Comparison of ENCODE assay signal across 8 mouse cellular contexts in the genomic region with DNA sequence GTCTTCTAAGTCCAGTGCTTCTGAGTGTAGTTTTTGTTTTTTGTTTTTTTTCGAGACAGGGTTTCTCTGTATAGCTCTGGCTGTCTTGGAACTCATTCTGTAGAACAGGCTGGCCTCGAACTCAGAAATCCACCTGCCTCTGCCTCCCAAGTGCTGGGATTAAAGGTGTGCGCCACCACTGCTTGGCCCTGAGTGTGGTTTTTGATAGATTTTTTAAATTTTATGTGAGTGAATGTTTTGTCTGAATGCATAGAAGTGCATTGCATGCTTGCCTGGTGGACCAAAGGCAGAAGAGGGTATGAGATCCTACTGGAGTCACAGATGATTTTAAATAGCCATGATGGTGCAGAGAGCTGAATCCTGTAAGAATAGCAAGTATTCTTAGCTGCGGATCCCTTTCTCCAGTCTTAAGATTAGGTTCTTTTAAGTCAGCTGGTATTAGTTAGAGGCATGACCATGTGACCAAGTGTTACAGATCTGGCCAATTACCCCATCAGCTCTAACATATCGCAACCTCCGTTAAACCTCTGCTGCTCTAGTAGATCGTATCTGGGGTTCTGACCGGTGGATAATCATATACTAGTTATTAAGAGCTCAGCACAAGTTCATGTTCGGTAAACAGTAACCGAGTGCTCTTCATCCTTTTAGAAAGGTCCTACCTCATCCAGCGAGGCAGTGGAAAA. TPM values are rescaled to one million over a fixed set of nuclear protein-coding genes. Genes with fewer than 3 reads are reported as not detected.
DNase-seq lines count a peak whose midpoint lies in the region; ATAC-seq and TF ChIP-seq lines count a peak whose summit lies in the region.

No protein-coding gene starts in this region.

- H3K27ac ChIP-seq in cerebellum, adult 2 months (ENCODE audit: insufficient read depth, low read length), result peak overlapping the region; percentile 50; the same call in 1 of the 2 replicates
- peak overlapping the region; percentile 86 for H3K27ac ChIP-seq in liver, embryonic 11.5 days (ENCODE audit: low read depth, low read length)
- H3K27ac ChIP-seq in stomach, embryonic 16.5 days (ENCODE audit: low read length), result peak overlapping the region; percentile 92

- 21% methylated on average over 11 of the region's 11 CpGs for WGBS in cerebellum, adult 2 months
- WGBS in liver, embryonic 11.5 days, result 21% methylated on average over 11 of the region's 11 CpGs
- 19% methylated on average over 11 of the region's 11 CpGs for WGBS in stomach, embryonic 16.5 days

- H3K9me3 ChIP-seq in liver, embryonic 11.5 days (ENCODE audit: control insufficient read depth, low read length), result no peaks in the 10 kb centered on the region
- H3K9me3 ChIP-seq in stomach, embryonic 16.5 days (replicated peaks; ENCODE audit: control insufficient read depth, low read length), result no peaks in the 10 kb centered on the region

- no peak for ATAC-seq in cerebellum, adult (ENCODE audit: insufficient number of reproducible peaks, low FRiP score, low TSS enrichment)
- peak; percentile 1; the same call in 1 of the 2 replicates for ATAC-seq in liver, embryonic 11.5 days (replicated peaks; ENCODE audit: low FRiP score)
- no peak for ATAC-seq in stomach, embryonic 16.5 days (ENCODE audit: insufficient read depth, low FRiP score)

- no peak for TF ChIP-seq CTCF in cerebellum, adult 2 months (IDR thresholded peaks at IDR 0.05; ENCODE audit: borderline replicate concordance, insufficient read depth, low read depth, low read length)
- TF ChIP-seq CTCF in C2C12 (IDR thresholded peaks at IDR 0.05; ENCODE audit: control insufficient read depth, insufficient read depth, insufficient read length), result no peak

- TF ChIP-seq POLR2A in cerebellum, adult 2 months (IDR thresholded peaks at IDR 0.05; ENCODE audit: borderline replicate concordance, insufficient read depth, low read length), result no peak

- no peaks in the 10 kb centered on the region for H3K27me3 ChIP-seq in cerebellum, adult 2 months (ENCODE audit: control insufficient read depth, insufficient read depth, low read length)
- no peaks in the 10 kb centered on the region for H3K27me3 ChIP-seq in C2C12 (ENCODE audit: control insufficient read depth, insufficient read depth, insufficient read length)
- no peaks in the 10 kb centered on the region for H3K27me3 ChIP-seq in liver, embryonic 11.5 days (replicated peaks; ENCODE audit: control insufficient read depth, insufficient read depth, low read length)
- no peaks in the 10 kb centered on the region for H3K27me3 ChIP-seq in stomach, embryonic 16.5 days (ENCODE audit: control insufficient read depth, insufficient read depth, low read length)

- H3K79me2 ChIP-seq in C2C12 (ENCODE audit: control insufficient read depth, insufficient read depth), result no peaks in the 10 kb centered on the region

- peak overlapping the region; percentile 66 for H3K9ac ChIP-seq in liver, embryonic 11.5 days (ENCODE audit: low read depth, low read length)
- peak overlapping the region; percentile 85 for H3K9ac ChIP-seq in stomach, embryonic 16.5 days (ENCODE audit: low read length)

- no peaks in the 10 kb centered on the region for H3K36me3 ChIP-seq in C2C12 (ENCODE audit: control insufficient read depth, insufficient read depth)
- H3K36me3 ChIP-seq in liver, embryonic 11.5 days (ENCODE audit: control insufficient read depth, insufficient read depth, low read length), result no peaks in the 10 kb centered on the region
- no peaks in the 10 kb centered on the region for H3K36me3 ChIP-seq in stomach, embryonic 16.5 days (ENCODE audit: control insufficient read depth, insufficient read depth, low read length)

- peak overlapping the region; percentile 86 for H3K4me2 ChIP-seq in liver, embryonic 11.5 days
- H3K4me2 ChIP-seq in stomach, embryonic 16.5 days (ENCODE audit: low read depth, low read length), result peak overlapping the region; percentile 83

- H3K4me1 ChIP-seq in cerebellum, adult 2 months (ENCODE audit: control insufficient read depth, insufficient read depth, low read length), result peaks cover 4% of the 10 kb centered on the region; the same call in 1 of the 2 replicates
- peaks cover 40% of the 10 kb centered on the region for H3K4me1 ChIP-seq in liver, embryonic 11.5 days (replicated peaks; ENCODE audit: control insufficient read depth, insufficient read depth, low read length)
- H3K4me1 ChIP-seq in stomach, embryonic 16.5 days (ENCODE audit: control insufficient read depth, insufficient read depth, low read length), result peaks cover 26% of the 10 kb centered on the region

- DNase-seq in cerebellum, adult 2 months, result no peak
- DNase-seq in fibroblast of lung, adult 2 months (ENCODE audit: low read depth), result peak; percentile 42
- DNase-seq in liver, embryonic 11.5 days (ENCODE audit: low spot score), result no peak
- DNase-seq in gastrocnemius, adult 18-20 months (ENCODE audit: low spot score), result no peak
- no peak for DNase-seq in left cerebral cortex, adult 11 months (ENCODE audit: low spot score)

- H3K79me3 ChIP-seq in C2C12 (ENCODE audit: low read depth), result no peaks in the 10 kb centered on the region

- peak overlapping the region; percentile 74 for H3K4me3 ChIP-seq in cerebellum, adult 2 months (replicated peaks; ENCODE audit: insufficient read depth, low read depth, low read length)
- H3K4me3 ChIP-seq in C2C12 (ENCODE audit: insufficient read depth, poor library complexity, severe bottlenecking), result peak overlapping the region; percentile 39
- H3K4me3 ChIP-seq in liver, embryonic 11.5 days (ENCODE audit: low read depth, low read length), result peak overlapping the region; percentile 59
- peak overlapping the region; percentile 63 for H3K4me3 ChIP-seq in stomach, embryonic 16.5 days (replicated peaks; ENCODE audit: low read length)

- peak overlapping the region; percentile 45 for H3ac ChIP-seq in C2C12 (ENCODE audit: control insufficient read depth, insufficient read length, low read depth)

TF ChIP-seq in C2C12, 6 proteins besides CTCF, POLR2A, EP300 and RAD21:
- no peak for TF ChIP-seq MAX (IDR thresholded peaks at IDR 0.05)
- peak; percentile 14 for TF ChIP-seq CEBPB (IDR thresholded peaks at IDR 0.05; ENCODE audit: low read depth)
- no peak for TF ChIP-seq FOSL1 (IDR thresholded peaks at IDR 0.05; ENCODE audit: insufficient read depth, low read length, poor library complexity, severe bottlenecking)
- TF ChIP-seq MYOD1 (IDR thresholded peaks at IDR 0.05; ENCODE audit: control insufficient read depth, insufficient read length, low read depth), result no peak
- peak; percentile 82 for TF ChIP-seq USF1 (IDR thresholded peaks at IDR 0.05; ENCODE audit: low read depth)

RNA-seq across cellular contexts. Expression of gene Mgat1, which starts 0.9 kb away (rescaled TPM):
- 56.4 and 61.2 TPM in 2 replicates for polyA plus RNA-seq in cerebellum, adult 2 months (2012; rRNA removed)
- 44.5 TPM for polyA plus RNA-seq in C2C12 (2012; fragmentation: generic; extraction: Trizol)
- polyA plus RNA-seq in liver, embryonic 11.5 days (2014; fragmentation: Nextera tagmentation; extraction: Ambion mirVana), result 41.7 and 43.3 TPM in 2 replicates
- 65.9 and 70.1 TPM in 2 replicates for polyA plus RNA-seq in stomach, embryonic 16.5 days (2015; fragmentation: Nextera tagmentation; extraction: Ambion mirVana)
- 10 to 100 TPM; 41.0 to 49.9 TPM for total RNA-seq in gastrocnemius, adult 18-20 months (2021)

RNA-seq across cellular contexts. Expression of gene Olfr1393, which starts 35.0 kb away (rescaled TPM):
- polyA plus RNA-seq in cerebellum, adult 2 months (2012; rRNA removed), result 0.08 TPM in 1 of 2 replicates, not detected in the other
- not detected for polyA plus RNA-seq in C2C12 (2012; fragmentation: generic; extraction: Trizol)
- 0.13 TPM in 1 of 2 replicates, not detected in the other for polyA plus RNA-seq in liver, embryonic 11.5 days (2014; fragmentation: Nextera tagmentation; extraction: Ambion mirVana)
- polyA plus RNA-seq in stomach, embryonic 16.5 days (2015; fragmentation: Nextera tagmentation; extraction: Ambion mirVana), result 0.10 TPM in 1 of 2 replicates, not detected in the other
- total RNA-seq in gastrocnemius, adult 18-20 months (2021), result under 1 TPM in 1 of 2 experiments, not detected in 1; 0.09 TPM

RNA-seq across cellular contexts. Expression of gene Zfp62, which starts 40.0 kb away (rescaled TPM):
- 22.6 and 24.6 TPM in 2 replicates for polyA plus RNA-seq in cerebellum, adult 2 months (2012; rRNA removed)
- 3.3 TPM for polyA plus RNA-seq in C2C12 (2012; fragmentation: generic; extraction: Trizol)
- polyA plus RNA-seq in liver, embryonic 11.5 days (2014; fragmentation: Nextera tagmentation; extraction: Ambion mirVana), result 30.9 and 32.2 TPM in 2 replicates
- polyA plus RNA-seq in stomach, embryonic 16.5 days (2015; fragmentation: Nextera tagmentation; extraction: Ambion mirVana), result 30.3 and 32.9 TPM in 2 replicates
- total RNA-seq in gastrocnemius, adult 18-20 months (2021), result 10 to 100 TPM; 27.4 to 28.3 TPM

RNA-seq across cellular contexts. Expression of gene Olfr1392, which starts 42.0 kb away (rescaled TPM):
- polyA plus RNA-seq in cerebellum, adult 2 months (2012; rRNA removed), result 0.08 and 0.15 TPM in 2 replicates
- not detected for polyA plus RNA-seq in C2C12 (2012; fragmentation: generic; extraction: Trizol)
- not detected in 2 replicates for polyA plus RNA-seq in liver, embryonic 11.5 days (2014; fragmentation: Nextera tagmentation; extraction: Ambion mirVana)
- 0.08 TPM in 1 of 2 replicates, not detected in the other for polyA plus RNA-seq in stomach, embryonic 16.5 days (2015; fragmentation: Nextera tagmentation; extraction: Ambion mirVana)
- not detected for total RNA-seq in gastrocnemius, adult 18-20 months (2021)

RNA-seq across cellular contexts. Expression of gene Btnl9, which starts 56.1 kb away (rescaled TPM):
- polyA plus RNA-seq in cerebellum, adult 2 months (2012; rRNA removed), result 0.11 TPM in 1 of 2 replicates, not detected in the other
- polyA plus RNA-seq in C2C12 (2012; fragmentation: generic; extraction: Trizol), result not detected
- 2.0 and 2.2 TPM in 2 replicates for polyA plus RNA-seq in liver, embryonic 11.5 days (2014; fragmentation: Nextera tagmentation; extraction: Ambion mirVana)
- polyA plus RNA-seq in stomach, embryonic 16.5 days (2015; fragmentation: Nextera tagmentation; extraction: Ambion mirVana), result 1.2 and 2.1 TPM in 2 replicates
- total RNA-seq in gastrocnemius, adult 18-20 months (2021), result 1 to 10 TPM; 1.1 to 1.8 TPM
